Mouse (Mus musculus): ENCODE measurements around the gene Cyld. TPM values are rescaled to one million over a fixed set of nuclear protein-coding genes. Genes with fewer than 3 reads are reported as not detected.

Cyld gene
- total RNA-seq, 2 experiments from 2014 or later, result 25.4 to 31.5 TPM

- no peak for DNase-seq
- intact Hi-C loops (cut with DNase I), result no loop called here
Observed at GRCm38 (mm10) chr8:88686226-88686905, 10.5 kb upstream of the Cyld start.

GRCm38 (mm10) chr8:88686906-88687235 lies 10.0 kb upstream of the Cyld start:
- intact Hi-C loops (cut with DNase I), result no loop called here
- no peak for DNase-seq

- no peak for DNase-seq
- intact Hi-C loops (cut with DNase I), result no loop called here
Observed at GRCm38 (mm10) chr8:88689151-88689550, 7.7 kb upstream of the Cyld start.

- intact Hi-C loops (cut with DNase I), result no loop called here
- no peak for DNase-seq
Observed at GRCm38 (mm10) chr8:88689891-88690290, 6.9 kb upstream of the Cyld start.

GRCm38 (mm10) chr8:88691342-88691948 lies 5.4 kb upstream of the Cyld start:
- intact Hi-C loops (cut with DNase I), result no loop called here
- DNase-seq, result no peak

- intact Hi-C loops (cut with DNase I), result no loop called here
- no peak for DNase-seq
Observed at GRCm38 (mm10) chr8:88691961-88692360, 4.9 kb upstream of the Cyld start.

- DNase-seq, result no peak
Observed at GRCm38 (mm10) chr8:88692866-88693265, 4.0 kb upstream of the Cyld start.

GRCm38 (mm10) chr8:88693376-88693775 lies 3.5 kb upstream of the Cyld start:
- intact Hi-C loops (cut with DNase I), result no loop called here
- DNase-seq, result no peak

More at GRCm38 (mm10) chr8:88692866-88693265, 4.0 kb upstream of the Cyld start:
- intact Hi-C loops (cut with DNase I), result no loop called here

- intact Hi-C loops (cut with DNase I), result no loop called here
- no peak for DNase-seq
Observed at GRCm38 (mm10) chr8:88694291-88694690, 2.5 kb upstream of the Cyld start.

GRCm38 (mm10) chr8:88696228-88696627 lies 600 bp upstream of the Cyld start:
- intact Hi-C loops (cut with DNase I), result loop anchor here (2.0 to 5.0 kb wide), 3 partner anchors 169 to 559 kb away; partner anchors contain the start of genes Brd7 and Heatr3
- DNase-seq, result no peak

GRCm38 (mm10) chr8:88697642-88698031 lies 809 bp downstream of the Cyld start:
- intact Hi-C loops (cut with DNase I), result loop anchor here (2.0 to 5.0 kb wide), 4 partner anchors 71 to 560 kb away; partner anchors contain the start of genes Brd7 and Heatr3
- peak; percentile 18 to 44 for DNase-seq

- intact Hi-C loops (cut with DNase I), result loop anchor here (2.0 to 5.0 kb wide), 3 partner anchors 71 to 561 kb away; partner anchors contain the start of gene Heatr3
- DNase-seq, result no peak
Observed at GRCm38 (mm10) chr8:88698048-88698447, 1.2 kb downstream of the Cyld start.

GRCm38 (mm10) chr8:88701611-88702010 lies 4.8 kb downstream of the Cyld start:
- no peak for DNase-seq
- intact Hi-C loops (cut with DNase I), result loop anchor here (2.0 to 10.0 kb wide), 2 partner anchors 69 to 437 kb away; no protein-coding TSS in a partner anchor

- intact Hi-C loops (cut with DNase I), result loop anchor here (10.0 kb wide), 1 partner anchor 438 kb away; no protein-coding TSS in a partner anchor
- DNase-seq, result no peak
Observed at GRCm38 (mm10) chr8:88702816-88703215, 6.0 kb downstream of the Cyld start.

GRCm38 (mm10) chr8:88723256-88723963 lies 26.6 kb downstream of the Cyld start:
- intact Hi-C loops (cut with DNase I), result no loop called here
- no peak for DNase-seq

GRCm38 (mm10) chr8:88755175-88755791 lies 58.5 kb downstream of the Cyld start:
- DNase-seq, result peak; percentile 69 to 84
- intact Hi-C loops (cut with DNase I), result loop anchor here (5.0 to 10.0 kb wide), 2 partner anchors 133 to 1030 kb away; no protein-coding TSS in a partner anchor

- intact Hi-C loops (cut with DNase I), result no loop called here
- DNase-seq, result no peak
Observed at GRCm38 (mm10) chr8:88761980-88762379, 65.2 kb downstream of the Cyld start.

GRCm38 (mm10) chr8:88771241-88771640 lies 74.4 kb downstream of the Cyld start:
- DNase-seq, result no peak
- intact Hi-C loops (cut with DNase I), result no loop called here

- intact Hi-C loops (cut with DNase I), result no loop called here
- no peak for DNase-seq
Observed at GRCm38 (mm10) chr8:88774593-88775297, 77.9 kb downstream of the Cyld start.

- no peak for DNase-seq
- intact Hi-C loops (cut with DNase I), result no loop called here
Observed at GRCm38 (mm10) chr8:88775298-88775646, 78.4 kb downstream of the Cyld start.
